Mouse (Mus musculus): ENCODE data around the gene Tada2b. TPM values are rescaled to one million over a fixed set of nuclear protein-coding genes. Genes with fewer than 3 reads are reported as not detected.

The Tada2b gene
- polyA plus RNA-seq, 1 experiment from 2014 or later, result 2.2 TPM

DNA sequence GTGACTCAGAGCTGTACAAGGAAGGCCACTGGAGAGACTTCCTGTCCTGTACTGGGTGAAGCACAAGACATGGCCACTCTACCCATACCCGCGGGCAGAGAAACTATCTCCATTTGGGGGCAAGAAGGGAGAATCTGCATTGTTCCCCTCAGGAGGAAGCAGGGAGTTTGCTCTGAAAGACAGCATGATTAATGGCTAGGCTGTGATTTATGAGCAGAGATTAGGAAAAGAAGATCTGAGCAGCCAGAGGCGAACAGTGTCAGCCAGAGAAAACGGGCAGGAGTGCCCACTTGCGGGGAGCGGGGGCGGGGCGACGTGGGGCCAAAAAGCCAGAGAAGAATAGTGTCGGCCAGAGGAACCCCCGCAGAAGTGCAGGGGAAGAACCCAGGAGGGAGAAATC, 56.3 kb downstream of the Tada2b start:
- H3K4me3 ChIP-seq, result no peak overlapping the region
- no peak for DNase-seq (ENCODE audit: extremely low spot score, low spot score)
- H3K27me3 ChIP-seq (ENCODE audit: poor library complexity, severe bottlenecking), result no peaks in the 10 kb centered on the region
- H3K27ac ChIP-seq, result no peak overlapping the region
- 66% methylated on average over 11 of the region's 11 CpGs for WGBS
- H3K36me3 ChIP-seq (replicated peaks), result no peaks in the 10 kb centered on the region
- H3K4me1 ChIP-seq, result peaks cover 28% of the 10 kb centered on the region
- H3K9me3 ChIP-seq, result no peaks in the 10 kb centered on the region

GRCm38 (mm10) chr5:36426404-36426803, 57.7 kb downstream of the Tada2b start:
- Histone ChIP-seq H3K27ac (no peak overlapping the region), H3K27me3 (ENCODE audit: poor library complexity, severe bottlenecking) (no peaks in the 10 kb centered on the region), H3K9me3 (no peaks in the 10 kb centered on the region), H3K36me3 (replicated peaks) (no peaks in the 10 kb centered on the region), H3K4me1 (peaks cover 23% of the 10 kb centered on the region), H3K4me3 (no peak overlapping the region)
- no peak for DNase-seq (ENCODE audit: extremely low spot score, low spot score)
- 90% methylated on average over 5 of the region's 5 CpGs for WGBS

DNA sequence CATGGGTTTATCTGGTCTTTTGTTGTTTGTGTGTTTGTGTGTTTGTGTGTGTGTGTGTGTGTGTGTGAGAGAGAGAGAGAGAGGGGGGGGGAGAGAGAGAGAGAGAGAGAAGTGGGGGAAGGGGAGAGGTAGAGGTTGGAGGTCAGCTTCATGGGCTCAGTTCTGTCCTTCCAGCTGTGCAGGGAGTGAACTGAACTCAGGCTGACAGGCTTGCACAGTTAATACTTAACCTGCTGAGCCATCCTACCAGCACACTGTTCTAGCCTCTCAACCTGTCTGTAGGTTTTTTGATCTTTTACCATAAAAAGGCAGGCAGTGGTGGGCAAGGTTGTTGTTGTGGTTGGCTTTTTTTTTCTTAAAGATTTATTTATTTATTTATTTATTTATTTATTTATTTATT, 59.4 kb downstream of the Tada2b start:
- Histone ChIP-seq H3K27ac (no peak overlapping the region), H3K9me3 (no peaks in the 10 kb centered on the region), H3K27me3 (ENCODE audit: poor library complexity, severe bottlenecking) (no peaks in the 10 kb centered on the region), H3K4me3 (no peak overlapping the region), H3K4me1 (peaks cover 7% of the 10 kb centered on the region), H3K36me3 (replicated peaks) (no peaks in the 10 kb centered on the region)
- no peak for DNase-seq (ENCODE audit: extremely low spot score, low spot score)

Other genes with a start within 250 kb of the Tada2b start
- gene Sorcs2, start 86.1 kb downstream of the Tada2b start, polyA plus RNA-seq (2016; fragmentation: Nextera tagmentation; extraction: Ambion mirVana), result 4.7 and 4.8 TPM in 2 replicates
- 60.5 and 64.4 TPM in 2 replicates for gene Grpel1, start 19.3 kb downstream of the Tada2b start, polyA plus RNA-seq (2016; fragmentation: Nextera tagmentation; extraction: Ambion mirVana)
- 3.6 and 3.8 TPM in 2 replicates for gene Ccdc96, start 303 bp upstream of the Tada2b start, polyA plus RNA-seq (2016; fragmentation: Nextera tagmentation; extraction: Ambion mirVana)
- 36.7 and 38.9 TPM in 2 replicates for gene Tbc1d14, start 109.0 kb upstream of the Tada2b start, polyA plus RNA-seq (2016; fragmentation: Nextera tagmentation; extraction: Ambion mirVana)
- 27.6 and 31.3 TPM in 2 replicates for gene D5Ertd579e, start 211.7 kb upstream of the Tada2b start, polyA plus RNA-seq (2016; fragmentation: Nextera tagmentation; extraction: Ambion mirVana)